Mouse (Mus musculus): ENCODE results near the gene Sun2. TPM values are rescaled to one million over a fixed set of nuclear protein-coding genes. Genes with fewer than 3 reads are reported as not detected.

Sun2 gene
- total and polyA plus RNA-seq, 3 experiments, result 18.6 to 26.5 (median 22.3) TPM

DNA sequence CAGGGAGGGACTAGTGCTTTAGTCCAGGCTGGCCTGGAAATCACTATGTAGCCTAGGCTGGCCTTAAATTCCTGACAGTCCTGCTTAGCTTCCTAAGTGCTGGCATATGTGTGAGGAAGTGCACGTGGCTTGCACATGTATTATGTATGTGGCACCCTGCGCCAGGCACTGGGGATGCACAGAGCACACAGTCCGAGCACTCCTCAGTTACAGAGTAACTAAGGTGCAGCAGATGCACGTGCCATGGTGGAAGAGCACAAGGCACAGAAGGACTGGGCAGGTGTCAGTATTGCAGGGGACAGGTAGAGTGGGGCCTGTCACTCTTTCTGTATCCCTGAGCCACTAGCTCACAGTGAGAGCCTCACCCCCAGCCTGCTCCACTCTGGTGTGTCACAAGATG is 12.8 kb upstream of the Sun2 start:
- no peaks in the 10 kb centered on the region for H3K9me3 ChIP-seq (replicated peaks; ENCODE audit: low read length)
- H3K4me2 ChIP-seq (ENCODE audit: insufficient read depth, low read depth, poor library complexity, severe bottlenecking), result no peak overlapping the region
- H3K9ac ChIP-seq (ENCODE audit: insufficient read depth, low read depth), result no peak overlapping the region
- no peaks in the 10 kb centered on the region for H3K27me3 ChIP-seq (replicated peaks)
- in situ Hi-C loops (cut with MboI; ENCODE audit: low pct_ligation_motif_present, low pct_unique_long_range_greater_than_20kb, low sequenced_read_pairs) (no loop called here), dilution Hi-C loops (cut with MboI; ENCODE audit: extremely low pct_ligation_motif_present, extremely low pct_unique_long_range_greater_than_20kb, low sequenced_read_pairs) (no loop called here)
- H3K4me3 ChIP-seq (replicated peaks in 1 of 3; ENCODE audit: low read depth in 2 of 3, low read length in 2 of 3, poor library complexity in 1 of 3), result no peak overlapping the region
- no peak for DNase-seq (ENCODE audit: extremely low read depth)
- H3K27ac ChIP-seq (ENCODE audit: insufficient read depth, low read depth), result no peak overlapping the region
- peaks cover 0 to 28% of the 10 kb centered on the region in 2 experiments; a peak in 2 of 4 replicates for H3K4me1 ChIP-seq (ENCODE audit: control insufficient read depth in 1 of 2, insufficient read depth in 2 of 2)
- peaks cover 0 to 17% of the 10 kb centered on the region in 2 experiments for H3K36me3 ChIP-seq (replicated peaks in 1 of 2; ENCODE audit: control insufficient read depth in 1 of 2, insufficient read depth in 1 of 2, low read length in 1 of 2)
- H3K79me2 ChIP-seq (replicated peaks; ENCODE audit: control insufficient read depth, extremely low read depth, insufficient read depth, poor library complexity, severe bottlenecking), result no peaks in the 10 kb centered on the region
- TF ChIP-seq EP300 (IDR thresholded peaks at IDR 0.05; ENCODE audit: low read length) (no peak), ZNF384 (IDR thresholded peaks at IDR 0.05; ENCODE audit: low read depth, low read length) (no peak), NELFE (IDR thresholded peaks at IDR 0.05; ENCODE audit: low read depth, low read length) (no peak), MAX (IDR thresholded peaks at IDR 0.05; ENCODE audit: low read length) (no peak)

DNA sequence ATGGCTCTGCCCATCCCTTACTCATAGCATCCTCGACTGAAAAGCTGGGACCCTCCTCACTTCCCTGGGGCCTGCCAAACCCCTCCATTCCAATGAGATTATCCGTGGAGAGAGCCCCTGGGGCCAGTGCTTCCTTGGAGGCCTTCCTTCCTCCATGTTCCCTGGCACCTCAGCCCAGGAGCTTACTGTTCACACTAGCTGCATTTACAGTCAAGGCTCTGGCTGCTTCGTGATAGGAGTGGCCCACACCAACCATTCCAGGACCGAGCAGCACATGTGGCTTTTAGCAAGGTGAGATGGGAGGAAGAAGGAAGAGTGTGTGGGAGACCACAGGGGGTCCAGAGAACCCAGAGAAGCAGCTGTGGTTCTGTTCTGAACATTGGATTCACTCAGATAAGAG is 11.5 kb upstream of the Sun2 start:
- Histone ChIP-seq H3K36me3 (replicated peaks in 1 of 2; ENCODE audit: control insufficient read depth in 1 of 2, insufficient read depth in 1 of 2, low read length in 1 of 2) (peaks cover 0 to 19% of the 10 kb centered on the region in 2 experiments), H3K4me3 (replicated peaks in 1 of 3; ENCODE audit: low read depth in 2 of 3, low read length in 2 of 3, poor library complexity in 1 of 3) (no peak overlapping the region), H3K27me3 (replicated peaks) (no peaks in the 10 kb centered on the region), H3K4me1 (ENCODE audit: control insufficient read depth in 1 of 2, insufficient read depth in 2 of 2) (peaks cover 0 to 35% of the 10 kb centered on the region in 2 experiments; a peak in 2 of 4 replicates), H3K79me2 (replicated peaks; ENCODE audit: control insufficient read depth, extremely low read depth, insufficient read depth, poor library complexity, severe bottlenecking) (no peaks in the 10 kb centered on the region), H3K9ac (ENCODE audit: insufficient read depth, low read depth) (no peak overlapping the region), H3K4me2 (ENCODE audit: insufficient read depth, low read depth, poor library complexity, severe bottlenecking) (no peak overlapping the region), H3K27ac (ENCODE audit: insufficient read depth, low read depth) (no peak overlapping the region), H3K9me3 (replicated peaks; ENCODE audit: low read length) (no peaks in the 10 kb centered on the region)
- in situ Hi-C loops (cut with MboI; ENCODE audit: low pct_ligation_motif_present, low pct_unique_long_range_greater_than_20kb, low sequenced_read_pairs) (no loop called here), dilution Hi-C loops (cut with MboI; ENCODE audit: extremely low pct_ligation_motif_present, extremely low pct_unique_long_range_greater_than_20kb, low sequenced_read_pairs) (no loop called here)
- TF ChIP-seq POLR2A (IDR thresholded peaks at IDR 0.05; ENCODE audit: low read depth, low read length) (no peak), RAD21 (IDR thresholded peaks at IDR 0.05; ENCODE audit: low read depth, low read length) (no peak), GABPA (IDR thresholded peaks at IDR 0.05; ENCODE audit: insufficient replicate concordance, low read depth, low read length) (no peak), NELFE (IDR thresholded peaks at IDR 0.05; ENCODE audit: low read depth, low read length) (no peak), TBP (conservative IDR thresholded peaks at IDR 0.05; ENCODE audit: low read depth, low read length) (no peak)
- no peak for DNase-seq (ENCODE audit: extremely low read depth)

DNA sequence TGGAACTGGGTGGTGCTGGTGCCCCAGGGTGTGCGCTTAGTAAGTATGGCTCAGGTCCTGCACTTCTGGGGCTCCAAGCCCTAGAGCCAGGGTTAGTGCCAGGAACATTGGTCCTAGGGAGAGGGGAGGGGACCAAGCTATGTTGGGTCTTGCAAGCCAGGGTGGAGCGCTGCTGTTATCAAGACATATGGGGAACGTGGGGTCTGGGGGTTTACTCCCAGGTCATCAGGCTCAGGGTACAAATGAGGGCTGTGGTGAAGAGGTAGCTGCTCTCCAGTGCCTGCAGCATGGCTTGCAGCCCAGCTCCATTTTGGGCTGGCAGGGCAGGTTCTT is 11.1 kb upstream of the Sun2 start:
- in situ Hi-C loops (cut with MboI; ENCODE audit: low pct_ligation_motif_present, low pct_unique_long_range_greater_than_20kb, low sequenced_read_pairs) (no loop called here), dilution Hi-C loops (cut with MboI; ENCODE audit: extremely low pct_ligation_motif_present, extremely low pct_unique_long_range_greater_than_20kb, low sequenced_read_pairs) (no loop called here)
- H3K4me1 ChIP-seq (ENCODE audit: control insufficient read depth in 1 of 2, insufficient read depth in 2 of 2), result peaks cover 0 to 40% of the 10 kb centered on the region in 2 experiments; a peak in 2 of 4 replicates
- no peak for TF ChIP-seq E2F4 (IDR thresholded peaks at IDR 0.05; ENCODE audit: insufficient replicate concordance, low read depth, low read length)
- no peak for TF ChIP-seq NRF1 (IDR thresholded peaks at IDR 0.05; ENCODE audit: low read depth, low read length)
- TF ChIP-seq CHD1 (IDR thresholded peaks at IDR 0.05; ENCODE audit: low read depth, low read length), result no peak
- no peak for TF ChIP-seq UBTF (IDR thresholded peaks at IDR 0.05; ENCODE audit: low read depth, low read length)
- no peak for TF ChIP-seq CTCF (conservative IDR thresholded peaks at IDR 0.05 in 1 of 2, IDR thresholded peaks at IDR 0.05 in 1 of 2; ENCODE audit: low read depth in 2 of 2, low read length in 2 of 2)
- no peaks in the 10 kb centered on the region for H3K79me2 ChIP-seq (replicated peaks; ENCODE audit: control insufficient read depth, extremely low read depth, insufficient read depth, poor library complexity, severe bottlenecking)
- no peak overlapping the region for H3K4me3 ChIP-seq (replicated peaks in 1 of 3; ENCODE audit: low read depth in 2 of 3, low read length in 2 of 3, poor library complexity in 1 of 3)
- H3K27ac ChIP-seq (ENCODE audit: insufficient read depth, low read depth), result no peak overlapping the region
- DNase-seq (ENCODE audit: extremely low read depth), result no peak
- no peak overlapping the region for H3K9ac ChIP-seq (ENCODE audit: insufficient read depth, low read depth)
- H3K9me3 ChIP-seq (replicated peaks; ENCODE audit: low read length), result no peaks in the 10 kb centered on the region
- no peaks in the 10 kb centered on the region for H3K27me3 ChIP-seq (replicated peaks)
- H3K36me3 ChIP-seq (replicated peaks in 1 of 2; ENCODE audit: control insufficient read depth in 1 of 2, insufficient read depth in 1 of 2, low read length in 1 of 2), result peaks cover 0 to 23% of the 10 kb centered on the region in 2 experiments
- H3K4me2 ChIP-seq (ENCODE audit: insufficient read depth, low read depth, poor library complexity, severe bottlenecking), result no peak overlapping the region

All from CH12.LX (cell line).